Mouse (Mus musculus): ENCODE results near the gene Spatc1l. TPM values are rescaled to one million over a fixed set of nuclear protein-coding genes. Genes with fewer than 3 reads are reported as not detected.

Gene Spatc1l
- polyA plus RNA-seq, 1 experiment from 2014 or later: not detected

DNA sequence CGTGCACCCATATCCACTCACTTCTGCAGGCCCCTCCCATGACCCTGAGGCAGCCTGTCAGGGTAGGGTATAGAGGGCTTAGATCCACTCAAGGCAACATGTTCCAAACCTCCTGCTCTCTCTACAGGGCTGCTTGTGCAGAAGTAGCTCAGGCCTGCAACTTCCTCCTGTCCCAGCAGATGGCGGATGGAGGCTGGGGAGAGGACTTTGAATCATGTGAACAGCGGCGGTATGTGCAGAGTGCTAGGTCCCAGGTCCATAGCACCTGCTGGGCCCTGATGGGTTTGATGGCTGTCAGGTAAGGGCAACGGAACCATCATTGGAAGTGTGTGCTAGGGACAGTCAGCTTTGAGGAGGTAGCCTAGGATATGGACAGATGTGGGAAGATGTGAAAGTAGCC, 11.6 kb upstream of the Spatc1l start:
- H3K36me3 ChIP-seq: peaks cover 96% of the 10 kb centered on the region

DNA sequence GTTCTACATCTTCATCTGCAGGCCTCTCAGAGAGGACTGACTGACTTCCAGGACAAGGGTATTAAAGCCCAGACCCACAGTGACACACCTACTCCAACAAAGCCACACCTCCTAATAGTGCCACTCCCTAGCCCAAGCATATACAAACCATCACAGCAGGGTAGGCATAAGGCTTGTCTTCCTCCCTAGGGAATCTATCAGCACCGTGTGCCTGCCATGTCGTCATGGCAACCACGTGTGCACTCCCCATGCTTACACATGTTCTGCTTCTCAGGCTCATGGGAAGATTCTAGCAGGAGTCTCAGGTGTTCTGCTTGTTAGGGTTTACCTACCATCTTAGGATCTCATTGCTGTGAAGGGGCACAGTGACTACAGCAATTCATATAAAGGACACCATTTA, 10.5 kb upstream of the Spatc1l start:
- Histone ChIP-seq H3K4me1 (no peaks in the 10 kb centered on the region), H3K27ac (replicated peaks) (no peak overlapping the region), H3K9me3 (no peaks in the 10 kb centered on the region), H3K9ac (no peak overlapping the region), H3K4me2 (no peak overlapping the region), H3K27me3 (replicated peaks) (no peaks in the 10 kb centered on the region), H3K36me3 (peaks cover 92% of the 10 kb centered on the region), H3K4me3 (no peak overlapping the region)
- WGBS: 83% methylated on average over 3 of the region's 3 CpGs
- ATAC-seq (ENCODE audit: extremely low read depth, insufficient number of reproducible peaks, low FRiP score, low TSS enrichment): no peak

More for the DNA sequence above, 11.6 kb upstream of the Spatc1l start:
- WGBS: 87% methylated on average over 5 of the region's 5 CpGs
- H3K9me3 ChIP-seq: no peaks in the 10 kb centered on the region
- no peak overlapping the region for H3K9ac ChIP-seq
- no peak overlapping the region for H3K4me2 ChIP-seq
- H3K27me3 ChIP-seq (replicated peaks): no peaks in the 10 kb centered on the region
- no peak overlapping the region for H3K27ac ChIP-seq (replicated peaks)
- H3K4me1 ChIP-seq: no peaks in the 10 kb centered on the region
- no peak for ATAC-seq (ENCODE audit: extremely low read depth, insufficient number of reproducible peaks, low FRiP score, low TSS enrichment)
- no peak overlapping the region for H3K4me3 ChIP-seq

DNA sequence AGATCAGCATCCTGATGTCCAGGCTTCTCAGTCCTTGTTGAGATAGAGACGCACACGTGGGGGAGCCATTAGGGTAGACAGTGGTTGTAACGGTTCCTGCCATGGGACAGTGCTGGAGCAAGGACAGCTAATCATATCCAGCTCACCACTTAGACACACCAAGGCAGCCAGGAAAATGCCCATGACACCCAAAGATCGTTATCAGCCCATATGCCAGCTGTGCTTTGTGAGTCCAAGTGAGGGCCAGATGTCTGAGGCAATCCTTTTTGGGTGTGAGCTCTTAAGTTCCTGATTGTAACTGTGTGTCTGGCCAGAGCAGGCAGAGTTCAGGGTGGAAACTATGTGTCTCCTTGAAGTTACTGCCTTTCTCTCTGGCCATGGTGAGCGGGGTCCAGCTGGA, 8.0 kb upstream of the Spatc1l start:
- Histone ChIP-seq H3K9ac (no peak overlapping the region), H3K4me1 (no peaks in the 10 kb centered on the region), H3K9me3 (no peaks in the 10 kb centered on the region), H3K36me3 (peaks cover 67% of the 10 kb centered on the region), H3K27ac (replicated peaks) (no peak overlapping the region), H3K4me2 (no peak overlapping the region), H3K27me3 (replicated peaks) (no peaks in the 10 kb centered on the region), H3K4me3 (no peak overlapping the region)
- ATAC-seq (ENCODE audit: extremely low read depth, insufficient number of reproducible peaks, low FRiP score, low TSS enrichment): no peak
- 85% methylated on average over 5 of the region's 5 CpGs for WGBS

DNA sequence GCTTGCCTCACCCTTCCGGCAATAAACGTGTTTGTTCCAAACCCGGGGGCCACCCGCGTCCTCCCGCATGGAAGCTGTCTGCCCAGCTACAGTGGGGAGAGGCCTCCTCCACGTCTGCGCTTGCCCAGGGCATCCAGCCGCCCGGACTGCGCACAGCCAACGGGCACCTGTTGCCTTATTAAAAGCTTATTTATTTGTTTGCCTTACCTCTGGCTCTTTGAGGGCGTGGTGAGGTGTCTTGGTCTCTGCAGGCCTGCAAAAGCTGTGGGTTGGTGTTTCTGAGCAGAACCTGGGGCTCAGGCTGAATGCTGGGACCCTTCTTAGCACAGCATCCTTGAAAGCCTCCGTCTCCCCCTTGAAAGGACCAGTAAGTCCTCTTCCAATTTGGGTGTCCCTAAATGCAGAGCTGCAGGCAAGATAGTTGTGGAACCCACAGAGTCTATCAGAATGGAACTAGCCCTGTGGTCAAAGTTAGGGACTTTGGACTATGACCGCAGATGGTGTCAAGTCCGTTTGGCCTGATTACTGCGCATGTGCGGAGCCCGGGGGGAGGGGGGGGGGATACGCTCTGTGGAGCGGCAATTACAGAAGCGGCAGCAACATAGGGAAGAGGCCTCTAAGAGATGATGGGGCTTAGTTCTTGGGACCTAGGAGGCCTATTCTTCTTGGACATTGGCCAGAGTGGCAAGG, 8.1 kb downstream of the Spatc1l start:
- Histone ChIP-seq H3K4me3 (no peak overlapping the region), H3K27ac (replicated peaks) (no peak overlapping the region)
- WGBS: 88% methylated on average over 22 of the region's 22 CpGs

DNA sequence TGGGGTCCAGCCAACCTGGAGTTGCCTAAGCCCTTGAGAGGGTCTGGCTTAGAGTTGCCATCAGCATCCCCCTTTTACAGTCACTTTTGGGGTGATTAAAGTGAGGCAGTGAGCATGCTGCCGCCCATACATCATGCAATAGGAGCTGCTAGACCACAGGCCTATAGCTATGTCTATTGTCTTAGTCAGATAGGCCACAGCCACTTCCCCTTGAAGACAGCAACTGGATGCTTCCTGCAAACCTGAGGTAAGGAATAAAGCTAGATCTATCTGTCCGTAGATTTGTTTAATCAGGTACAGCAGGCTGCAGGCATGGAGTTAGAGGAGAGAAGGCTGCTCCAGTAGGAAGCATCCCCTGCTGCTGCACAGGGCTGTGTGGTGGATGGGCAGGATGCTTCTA, 9.0 kb downstream of the Spatc1l start:
- no peaks in the 10 kb centered on the region for H3K9me3 ChIP-seq
- H3K4me1 ChIP-seq: no peaks in the 10 kb centered on the region
- no peaks in the 10 kb centered on the region for H3K36me3 ChIP-seq
- no peak for ATAC-seq (ENCODE audit: extremely low read depth, insufficient number of reproducible peaks, low FRiP score, low TSS enrichment)
- no peak overlapping the region for H3K27ac ChIP-seq (replicated peaks)
- H3K4me2 ChIP-seq: no peak overlapping the region
- H3K4me3 ChIP-seq: no peak overlapping the region
- no peaks in the 10 kb centered on the region for H3K27me3 ChIP-seq (replicated peaks)
- 64% methylated on average over 2 of the region's 2 CpGs for WGBS
- H3K9ac ChIP-seq: no peak overlapping the region

More for the DNA sequence above, 8.1 kb downstream of the Spatc1l start:
- no peaks in the 10 kb centered on the region for H3K4me1 ChIP-seq
- ATAC-seq (ENCODE audit: extremely low read depth, insufficient number of reproducible peaks, low FRiP score, low TSS enrichment): no peak
- H3K27me3 ChIP-seq (replicated peaks): no peaks in the 10 kb centered on the region
- H3K9me3 ChIP-seq: no peaks in the 10 kb centered on the region
- H3K9ac ChIP-seq: no peak overlapping the region
- no peaks in the 10 kb centered on the region for H3K36me3 ChIP-seq
- H3K4me2 ChIP-seq: no peak overlapping the region

DNA sequence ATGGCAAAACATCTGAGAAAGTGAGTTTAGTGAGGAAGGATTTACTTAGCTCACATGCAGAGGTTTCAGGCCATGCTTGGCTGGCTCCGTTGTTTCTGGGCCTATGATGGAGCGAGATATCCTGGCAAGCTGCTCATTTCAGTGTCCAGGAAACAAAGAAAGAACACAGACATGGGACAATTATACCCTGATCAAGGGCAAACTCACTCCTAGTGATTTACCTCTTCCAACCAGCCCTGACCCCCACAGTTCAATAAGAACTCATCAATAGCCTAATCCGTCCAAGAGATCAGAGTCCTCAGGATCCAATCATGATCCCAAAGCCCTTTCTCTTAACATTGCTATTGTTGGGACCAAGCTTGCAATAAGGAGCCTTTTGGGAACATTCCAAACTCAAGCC, 10.1 kb downstream of the Spatc1l start:
- no peak for ATAC-seq (ENCODE audit: extremely low read depth, insufficient number of reproducible peaks, low FRiP score, low TSS enrichment)
- Histone ChIP-seq H3K9me3 (no peaks in the 10 kb centered on the region), H3K4me1 (peaks cover 5% of the 10 kb centered on the region; the same call in 1 of the 2 replicates), H3K4me2 (no peak overlapping the region), H3K27me3 (replicated peaks) (no peaks in the 10 kb centered on the region), H3K27ac (replicated peaks) (no peak overlapping the region), H3K4me3 (no peak overlapping the region), H3K9ac (no peak overlapping the region), H3K36me3 (no peaks in the 10 kb centered on the region)
- 71% methylated on average over 3 of the region's 3 CpGs for WGBS

DNA sequence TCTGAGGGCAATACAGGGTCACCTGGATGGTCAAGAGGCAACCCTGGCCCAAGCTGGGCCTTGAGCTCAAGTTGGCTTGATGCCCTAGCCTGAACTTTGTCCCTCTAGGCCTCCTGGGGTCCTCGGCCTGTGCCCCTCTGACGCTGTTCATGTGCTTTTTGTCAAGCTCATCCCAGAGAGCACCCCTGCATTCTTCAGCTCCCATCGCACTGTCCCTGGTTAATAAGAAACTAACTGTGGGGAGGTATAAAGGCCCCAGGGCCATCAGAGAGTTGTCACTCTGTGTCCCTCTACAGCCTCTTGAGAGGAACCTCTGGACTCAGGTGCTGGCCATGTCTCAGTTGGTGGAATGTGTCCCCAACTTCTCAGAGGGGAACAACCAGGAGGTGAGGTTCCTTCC, 13.3 kb downstream of the Spatc1l start, which contains the start of gene Ftcd:
Gene Ftcd, plus strand, starts transcription at position 275 of the 400 bp plus-strand sequence.
- WGBS: 84% methylated on average over 3 of the region's 3 CpGs
- Histone ChIP-seq H3K4me2 (no peak within 1 kb of the TSS), H3K27ac (replicated peaks) (no peak within 1 kb of the TSS), H3K4me3 (no peak within 1 kb of the TSS), H3K9me3 (no peaks in the 10 kb centered on the region), H3K4me1 (peaks cover 5% of the 10 kb centered on the region; the same call in 1 of the 2 replicates), H3K27me3 (replicated peaks) (no peaks in the 10 kb centered on the region), H3K9ac (no peak within 1 kb of the TSS), H3K36me3 (no peaks in the 10 kb centered on the region)
- no peak for ATAC-seq (ENCODE audit: extremely low read depth, insufficient number of reproducible peaks, low FRiP score, low TSS enrichment)

DNA sequence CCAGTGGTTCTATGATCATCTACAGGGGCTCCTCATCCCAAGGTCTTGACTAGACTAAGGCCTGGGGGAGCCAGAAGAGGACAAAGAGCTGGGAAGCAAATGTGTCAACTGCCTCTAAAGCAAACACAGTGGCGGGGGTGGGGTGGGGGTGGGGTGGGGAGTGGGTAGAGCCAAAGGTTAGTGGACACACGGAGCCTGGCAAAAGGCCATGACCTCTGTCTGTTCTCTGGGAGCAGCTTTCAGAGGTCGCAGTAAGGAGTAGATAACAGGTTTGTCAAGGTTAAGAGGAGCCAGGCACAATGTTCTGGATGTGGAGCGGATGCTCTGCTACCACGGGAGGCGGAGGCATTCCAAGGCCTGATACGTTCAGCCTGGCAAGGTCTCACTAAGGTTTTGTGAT, 14.8 kb downstream of the Spatc1l start:
- ATAC-seq (ENCODE audit: extremely low read depth, insufficient number of reproducible peaks, low FRiP score, low TSS enrichment): no peak
- no peaks in the 10 kb centered on the region for H3K9me3 ChIP-seq
- no peak overlapping the region for H3K4me2 ChIP-seq
- no peaks in the 10 kb centered on the region for H3K36me3 ChIP-seq
- no peak overlapping the region for H3K27ac ChIP-seq (replicated peaks)
- no peaks in the 10 kb centered on the region for H3K27me3 ChIP-seq (replicated peaks)
- H3K4me3 ChIP-seq: no peak overlapping the region
- no peak overlapping the region for H3K9ac ChIP-seq
- peaks cover 5% of the 10 kb centered on the region; the same call in 1 of the 2 replicates for H3K4me1 ChIP-seq
- WGBS: 49% methylated on average over 7 of the region's 7 CpGs

DNA sequence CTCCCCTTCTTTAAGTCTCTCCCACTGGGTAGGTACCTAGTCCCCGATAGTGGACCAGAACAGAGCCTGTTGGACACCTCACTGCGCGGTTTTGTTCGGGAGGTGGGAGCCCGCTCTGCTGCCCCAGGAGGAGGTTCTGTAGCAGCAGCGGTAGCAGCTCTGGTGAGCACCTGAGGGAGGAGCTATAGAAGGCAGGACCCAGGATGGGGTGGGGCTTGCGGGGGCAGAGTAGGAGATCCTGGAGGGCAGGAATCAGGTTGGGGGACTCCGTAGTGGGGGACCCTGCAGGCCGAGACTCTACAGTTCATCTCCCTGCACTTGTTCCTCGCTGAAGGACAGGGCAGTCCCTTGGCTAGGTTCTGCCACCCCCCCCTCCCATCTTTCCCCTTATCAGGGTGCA, 22.1 kb downstream of the Spatc1l start:
- H3K27ac ChIP-seq (replicated peaks): peak overlapping the region; percentile 74
- H3K4me1 ChIP-seq: peaks cover 29% of the 10 kb centered on the region
- peak overlapping the region; percentile 58 for H3K4me2 ChIP-seq
- H3K4me3 ChIP-seq: peak overlapping the region; percentile 27
- no peaks in the 10 kb centered on the region for H3K36me3 ChIP-seq
- peak; percentile 9; the same call in 1 of the 2 replicates for ATAC-seq (ENCODE audit: extremely low read depth, insufficient number of reproducible peaks, low FRiP score, low TSS enrichment)
- 14% methylated on average over 10 of the region's 10 CpGs for WGBS
- no peaks in the 10 kb centered on the region for H3K9me3 ChIP-seq
- 0 out of 2 replicates have a peak, but pooled peaks cover 4% of the 10 kb centered on the region for H3K27me3 ChIP-seq (replicated peaks)
- peak overlapping the region; percentile 71 for H3K9ac ChIP-seq

DNA sequence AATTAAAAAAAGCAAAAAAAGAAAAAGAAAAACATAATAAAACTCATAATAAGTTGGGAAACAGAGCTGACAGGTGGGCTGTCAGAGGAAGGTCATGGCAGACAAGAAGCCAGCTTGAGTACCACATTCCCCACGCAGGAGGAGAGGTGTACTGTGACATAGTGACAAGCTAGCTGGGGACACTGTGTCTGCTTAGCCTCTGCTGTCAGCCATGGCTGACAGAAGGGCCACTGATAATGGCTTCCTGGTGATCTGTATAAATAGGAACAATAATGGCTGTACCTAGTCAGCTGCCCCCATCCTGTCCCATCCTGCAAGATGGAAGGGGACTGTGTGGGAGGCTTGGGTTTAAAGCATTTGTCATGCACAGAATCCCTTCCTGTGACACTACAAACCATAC, 24.1 kb downstream of the Spatc1l start:
- H3K36me3 ChIP-seq: no peaks in the 10 kb centered on the region
- H3K27ac ChIP-seq (replicated peaks): peak overlapping the region; percentile 89
- ATAC-seq (ENCODE audit: extremely low read depth, insufficient number of reproducible peaks, low FRiP score, low TSS enrichment): no peak
- no peak overlapping the region for H3K4me2 ChIP-seq
- no peaks in the 10 kb centered on the region for H3K9me3 ChIP-seq
- no peak overlapping the region for H3K9ac ChIP-seq
- H3K4me3 ChIP-seq: no peak overlapping the region
- peaks cover 39% of the 10 kb centered on the region for H3K4me1 ChIP-seq
- H3K27me3 ChIP-seq (replicated peaks): 0 out of 2 replicates have a peak, but pooled peaks cover 4% of the 10 kb centered on the region
- 3% methylated on average over 1 of the region's 1 CpGs for WGBS

DNA sequence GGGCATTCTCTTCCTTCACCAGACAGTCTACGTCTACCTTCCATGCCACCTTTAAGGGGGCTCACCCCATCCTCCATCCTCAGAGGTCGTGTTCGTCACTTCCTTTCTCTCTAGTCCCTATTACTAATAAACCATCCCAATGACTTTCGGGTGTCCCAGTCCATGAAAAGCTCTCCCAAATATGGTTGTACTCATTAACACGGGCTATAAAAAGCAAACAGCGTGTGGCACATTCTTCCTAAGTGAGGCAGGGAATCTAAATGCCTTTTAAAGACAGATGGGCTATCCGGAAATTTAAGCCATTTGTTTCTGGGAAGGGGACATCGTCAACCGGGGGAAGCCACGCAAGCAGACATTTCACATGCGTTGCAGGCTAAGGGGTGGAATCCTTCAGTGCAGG, 28.1 kb downstream of the Spatc1l start:
- H3K9me3 ChIP-seq: no peaks in the 10 kb centered on the region
- H3K9ac ChIP-seq: peak overlapping the region; percentile 28; the same call in 1 of the 2 replicates
- no peaks in the 10 kb centered on the region for H3K27me3 ChIP-seq (replicated peaks)
- peak overlapping the region; percentile 88 for H3K27ac ChIP-seq (replicated peaks)
- H3K4me1 ChIP-seq: peaks cover 24% of the 10 kb centered on the region
- H3K4me3 ChIP-seq: no peak overlapping the region
- ATAC-seq (ENCODE audit: extremely low read depth, insufficient number of reproducible peaks, low FRiP score, low TSS enrichment): no peak; the same call in 1 of the 2 replicates
- no peaks in the 10 kb centered on the region for H3K36me3 ChIP-seq
- 44% methylated on average over 11 of the region's 11 CpGs for WGBS
- 0 out of 2 replicates have a peak overlapping the region, but pooled peaks have one; percentile 5 for H3K4me2 ChIP-seq

DNA sequence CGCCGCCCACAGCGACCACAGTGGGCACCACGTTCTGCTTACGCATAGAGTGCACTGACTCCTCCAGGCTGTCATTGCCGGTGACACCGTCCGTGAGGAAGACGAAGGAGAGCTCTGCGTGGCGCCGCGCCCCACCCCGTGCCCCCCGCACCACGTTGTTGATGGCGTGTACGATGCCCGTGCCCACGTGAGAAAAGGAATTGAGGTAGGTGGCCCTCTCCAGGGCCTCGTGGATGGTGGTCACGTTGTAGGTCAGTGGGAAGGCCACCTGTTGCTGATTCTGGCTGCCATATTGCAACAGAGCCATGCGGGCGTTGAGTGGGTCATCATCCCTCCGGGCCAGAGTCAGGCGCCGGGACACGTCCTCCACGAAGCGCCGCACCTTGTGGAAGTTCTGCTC, 34.3 kb downstream of the Spatc1l start:
- H3K4me3 ChIP-seq: no peak overlapping the region
- no peak overlapping the region for H3K4me2 ChIP-seq
- WGBS: 87% methylated on average over 31 of the region's 31 CpGs
- no peaks in the 10 kb centered on the region for H3K9me3 ChIP-seq
- H3K9ac ChIP-seq: no peak overlapping the region
- no peak overlapping the region for H3K27ac ChIP-seq (replicated peaks)
- no peak for ATAC-seq (ENCODE audit: extremely low read depth, insufficient number of reproducible peaks, low FRiP score, low TSS enrichment)
- H3K4me1 ChIP-seq: no peaks in the 10 kb centered on the region
- peaks cover 25% of the 10 kb centered on the region for H3K36me3 ChIP-seq
- no peaks in the 10 kb centered on the region for H3K27me3 ChIP-seq (replicated peaks)

Data from heart, embryonic 13.5 days (tissue).